ENCODE assay signal across 20 mouse cellular contexts in the genomic region with DNA sequence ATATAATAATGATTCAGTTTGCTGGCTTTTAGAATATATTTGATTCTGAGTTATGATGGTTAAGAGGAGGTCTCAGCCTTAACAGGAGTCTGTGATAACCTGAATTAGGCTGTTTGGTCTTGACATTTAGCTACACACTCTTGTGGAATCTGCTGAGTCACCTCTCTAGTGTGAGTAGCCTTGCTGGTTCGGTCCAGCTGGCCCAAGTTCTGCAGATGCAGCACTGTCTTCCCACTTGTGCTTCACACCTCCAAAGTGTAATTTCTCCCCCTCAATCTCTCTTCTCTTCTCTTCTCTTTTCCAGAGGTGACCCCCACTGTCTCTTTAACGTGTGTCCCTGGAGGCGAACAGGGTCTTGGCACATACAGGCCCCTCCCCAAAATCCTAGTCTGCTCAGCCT.
A peak's percentile ranks its signal among the peaks of the same experiment; 100 is the strongest.
DNase-seq lines count a peak whose midpoint lies in the region; TF ChIP-seq lines count a peak whose summit lies in the region.
"Had no signal": no experiment of that assay in that cellular context is flagged by ENCODE, and none has a peak within 500 bp of the region (broad histone marks: within the 10 kb centered on the region; RNA-seq: fewer than 3 reads in every experiment).

No protein-coding gene starts in this region.

- H3K36me3 ChIP-seq in ES-E14 (ENCODE audit: control insufficient read depth, insufficient read depth, low read length, poor library complexity, severe bottlenecking) = no peaks in the 10 kb centered on the region
- H3K36me3 ChIP-seq: embryonic facial prominence, embryonic 10.5 days; embryonic facial prominence, embryonic 12.5 days; forebrain, embryonic 15.5 days had no signal

- DNase-seq in adrenal gland, postnatal 36 days = peak; percentile 29 to 32
- no peak for DNase-seq in adrenal gland, postnatal 14 days
- no peak for DNase-seq in ES-E14 (ENCODE audit: low read depth, low spot score)
- DNase-seq in brain, adult 2 months (ENCODE audit: low read depth, low spot score) = peak; percentile 22
- no peak for DNase-seq in left cerebral cortex, postnatal 4 days
- DNase-seq in cerebellum, postnatal 4 days (ENCODE audit: low spot score in 2 of 2) = no peak
- DNase-seq in ovary, postnatal 10 days (ENCODE audit: low spot score) = no peak
- DNase-seq: adrenal gland, postnatal 10 days; B cell, adult 2 months; cerebellum, adult 11 months; cerebellum, adult 18-20 months; cerebellum, adult 8-10 months; cerebellum, adult 9-11 months; cerebellum, postnatal 14 days; cerebellum, postnatal 36 days; forebrain, postnatal 0 days had no signal

- in situ Hi-C loops in ES-E14 (cut with MboI; ENCODE audit: low sequenced_read_pairs in 2 of 2, unreplicated experiment in 2 of 2) = no loop called here

- H3K27ac ChIP-seq in ES-E14 (ENCODE audit: insufficient read depth, low read depth, low read length, poor library complexity, severe bottlenecking) = no peak overlapping the region
- H3K27ac ChIP-seq: embryonic facial prominence, embryonic 10.5 days; embryonic facial prominence, embryonic 12.5 days; forebrain, embryonic 13.5 days; forebrain, embryonic 15.5 days had no signal

- H3K4me1 ChIP-seq in ES-E14 (ENCODE audit: control insufficient read depth in 2 of 2, insufficient read depth in 2 of 2, low read length in 2 of 2, poor library complexity in 1 of 2) = no peaks in the 10 kb centered on the region
- H3K4me1 ChIP-seq: embryonic facial prominence, embryonic 12.5 days; forebrain, embryonic 13.5 days; forebrain, embryonic 15.5 days had no signal

- no peak overlapping the region for H3K9ac ChIP-seq in ES-E14 (ENCODE audit: insufficient read depth, low read depth, low read length, poor library complexity, severe bottlenecking)
- H3K9ac ChIP-seq: embryonic facial prominence, embryonic 12.5 days; forebrain, embryonic 13.5 days; forebrain, embryonic 15.5 days; forebrain, postnatal 0 days had no signal

- no peaks in the 10 kb centered on the region for H3K9me3 ChIP-seq in ES-E14 (ENCODE audit: control insufficient read depth, insufficient read depth, low read depth, low read length)
- H3K9me3 ChIP-seq: embryonic facial prominence, embryonic 10.5 days; embryonic facial prominence, embryonic 12.5 days; forebrain, embryonic 13.5 days; forebrain, embryonic 15.5 days had no signal

- H3K4me3 ChIP-seq in ES-E14 (ENCODE audit: insufficient read depth in 1 of 2, low read depth in 1 of 2, low read length in 2 of 2, poor library complexity in 1 of 2, severe bottlenecking in 1 of 2) = no peak overlapping the region
- H3K4me3 ChIP-seq: embryonic facial prominence, embryonic 10.5 days; embryonic facial prominence, embryonic 12.5 days; forebrain, embryonic 13.5 days; forebrain, embryonic 15.5 days had no signal

- intact Hi-C loops in left cerebral cortex, postnatal 4 days (cut with DNase I) = no loop called here

TF ChIP-seq in ES-E14, 5 proteins besides CTCF, POLR2A, EP300 and RAD21:
- TF ChIP-seq ZC3H11A (IDR thresholded peaks at IDR 0.05; ENCODE audit: borderline replicate concordance, low read depth, low read length) (no peak), MAFK (IDR thresholded peaks at IDR 0.05; ENCODE audit: insufficient read depth, low read depth, low read length) (0 out of 2 replicates have a peak, but pooled peaks have one; percentile 37)

Comparison
In these comparisons a context has a peak if more than half of its experiments do, and no peak if none do; other contexts are left out.
1. DNase-seq: peak in adrenal gland, postnatal 36 days (2 of 2) and brain, adult 2 months (single experiment); none in adrenal gland, postnatal 14 days (single experiment), ES-E14 (single experiment), left cerebral cortex, postnatal 4 days (single experiment), cerebellum, postnatal 4 days (0 of 2) and ovary, postnatal 10 days (single experiment).